Mouse (Mus musculus) heart, postnatal 10 days (tissue): Measurements from ENCODE around the gene Gm37240. TPM values are rescaled to one million over a fixed set of nuclear protein-coding genes. Genes with fewer than 3 reads are reported as not detected.
"Not testable (repeated sequence)": the region's sequence is repeated elsewhere in the genome, so short reads cannot be mapped to it uniquely, and the experiment has no call there.

Experiments used
- DNase-seq, 2 experiments: peaks; one replicate each; pipeline ENCODE4 v3.0.0; 2021
- intact Hi-C: fragments of 180-260 bp; cut with DNase I; formaldehyde crosslinking; loops from one replicate; pipeline ENCODE4 v1.15.1; 2025
- total RNA-seq, 2 experiments: library from RNA; stranded (reverse); gene quantifications; 2 replicates each; pipeline ENCODE4 v1.2.3; 2021

The Gm37240 gene
- total RNA-seq, 2 experiments from 2014 or later, result 21.2 to 37.3 TPM

DNA sequence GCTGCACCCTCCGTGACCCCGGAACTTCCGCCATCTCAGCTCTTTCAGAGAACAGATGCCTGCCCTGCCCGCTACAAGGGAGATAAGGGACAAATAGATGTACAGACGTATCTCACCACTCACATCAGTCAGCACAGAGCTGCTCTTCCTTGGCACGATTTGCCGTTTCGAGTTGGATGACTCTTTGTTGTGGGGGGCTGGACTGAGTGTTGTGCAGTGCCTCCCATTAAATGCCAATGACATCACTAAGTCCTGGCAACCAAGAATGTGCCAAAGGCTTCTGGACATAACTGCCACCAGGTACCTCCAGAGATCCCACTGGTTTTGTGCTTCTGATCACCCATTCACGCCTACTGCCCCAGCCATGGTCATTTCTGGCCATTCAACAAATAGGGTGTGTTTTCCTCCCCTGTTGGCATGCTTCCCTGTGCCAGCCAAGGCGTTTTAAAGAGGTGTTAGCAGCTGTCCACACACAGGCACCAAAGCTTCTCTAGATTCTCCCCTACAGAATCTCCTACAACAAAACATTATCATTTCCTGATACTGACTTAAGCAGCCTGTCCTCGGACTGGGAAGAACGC is 1233.0 kb downstream of the Gm37240 start:
- intact Hi-C loops, result no loop called here
- peak in 1 of 2 experiments; percentile 37 for DNase-seq

DNA sequence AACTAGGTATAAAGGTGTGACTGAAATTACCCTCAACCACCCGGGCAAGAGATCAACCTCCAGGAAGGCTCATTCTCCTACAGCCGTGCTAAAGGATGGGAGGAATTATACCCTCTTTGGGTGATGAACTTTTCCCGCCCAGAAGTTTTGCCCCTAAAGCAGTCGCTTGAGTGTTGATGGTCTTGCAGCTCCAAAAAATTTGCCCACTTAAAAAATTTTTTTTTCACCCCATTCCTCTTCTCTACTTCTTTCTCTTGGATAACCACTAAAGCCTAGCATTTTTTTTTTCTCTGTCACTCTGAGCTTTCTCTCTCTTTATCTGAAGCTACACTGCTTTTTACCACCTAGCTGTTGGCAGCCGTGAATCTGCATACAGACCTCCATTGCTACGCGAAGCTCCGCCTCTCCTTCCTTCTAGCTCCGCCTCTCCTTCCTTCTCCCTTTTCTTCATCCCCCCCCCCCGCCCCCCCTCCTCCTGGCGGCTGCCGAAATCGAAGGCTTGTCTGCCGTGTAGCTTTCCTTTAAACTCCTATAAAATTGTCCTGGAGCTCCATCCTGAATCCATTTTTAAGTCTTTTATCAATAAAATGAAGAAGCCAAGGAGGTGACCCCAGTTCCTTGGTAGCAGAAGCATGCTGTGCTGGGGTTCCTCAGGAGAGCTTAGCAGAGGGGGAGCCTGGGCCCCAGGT is 1233.6 kb downstream of the Gm37240 start:
- intact Hi-C loops, result no loop called here
- no peak for DNase-seq

DNA sequence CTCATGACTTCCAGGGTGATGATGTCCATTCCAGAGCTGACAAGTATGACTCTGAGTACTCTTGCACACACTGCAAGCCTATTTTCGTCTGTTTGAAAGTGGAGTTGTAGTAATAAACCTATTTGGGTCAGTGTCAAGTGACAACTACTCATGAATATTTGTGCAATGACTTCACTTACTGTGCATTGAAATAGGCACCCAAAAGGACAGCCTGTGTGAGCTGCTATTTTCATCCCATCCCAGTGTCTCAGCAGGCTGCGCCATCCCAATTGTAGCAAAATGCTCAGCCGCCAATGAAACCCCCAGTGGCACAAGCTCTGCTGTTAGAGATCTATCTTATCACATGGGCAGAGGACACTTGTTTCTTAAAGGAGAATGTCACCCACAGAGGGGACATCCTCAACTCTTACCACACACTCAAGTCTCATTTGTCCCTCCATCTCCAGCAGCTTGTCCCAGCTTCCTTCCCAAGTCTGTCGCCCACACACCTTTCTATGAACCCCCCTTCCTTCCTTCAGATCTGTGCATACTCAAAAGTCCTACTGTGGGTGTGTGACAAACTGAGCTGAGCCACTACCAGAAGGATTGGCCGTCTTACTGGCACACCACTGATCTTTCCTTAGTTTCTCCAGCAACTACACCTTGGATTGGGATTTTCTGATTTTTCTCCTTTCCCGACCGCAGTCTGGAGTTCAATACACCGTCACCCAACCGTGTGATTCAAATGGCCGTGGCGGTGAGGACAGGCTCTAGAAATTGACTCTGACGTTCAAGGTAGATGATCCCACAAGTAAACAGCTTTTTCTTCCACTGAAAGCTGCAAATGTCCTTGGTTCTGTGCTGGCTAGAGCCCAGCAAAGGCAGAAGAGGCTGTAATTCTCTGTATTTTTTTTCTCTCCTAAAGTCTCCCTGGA is 1234.4 kb downstream of the Gm37240 start:
- intact Hi-C loops, result no loop called here
- DNase-seq, result peak; percentile 30 to 46

DNA sequence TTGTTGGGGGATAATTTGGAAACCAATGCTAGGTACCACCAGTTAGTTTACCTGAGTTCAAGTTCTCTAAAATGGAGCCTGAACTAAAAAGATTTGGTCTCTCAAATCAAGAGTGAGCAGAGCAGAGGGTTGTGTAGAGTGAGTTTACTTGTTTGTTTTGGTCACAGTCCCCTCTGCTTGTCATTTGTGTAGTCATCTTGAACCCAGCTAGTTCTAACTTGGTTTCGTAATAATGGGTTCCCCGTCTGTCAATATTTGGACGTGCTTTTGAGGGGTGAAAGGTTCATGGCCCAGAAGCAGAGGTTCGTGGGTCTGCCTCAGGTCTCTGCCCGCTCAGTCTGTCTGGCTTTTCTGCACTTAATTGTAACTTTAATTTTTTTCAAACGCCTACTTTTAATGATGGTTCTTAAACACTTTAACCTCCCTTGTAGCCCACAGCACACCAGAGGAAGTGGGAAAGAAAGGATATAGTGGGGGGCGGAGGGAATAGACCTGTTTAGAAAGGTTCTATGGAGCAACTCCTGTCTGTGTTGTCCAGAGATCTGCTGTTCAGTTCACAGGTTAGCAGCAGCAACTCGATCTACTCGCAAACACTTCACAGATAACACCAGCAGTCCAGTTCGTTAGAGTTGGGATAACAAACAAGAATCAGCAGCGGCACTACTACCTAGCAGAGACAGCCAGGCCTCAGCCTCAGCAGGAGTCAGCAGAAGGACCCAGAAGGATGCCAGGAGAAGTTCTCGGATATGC is 1237.6 kb downstream of the Gm37240 start:
- DNase-seq, result no peak
- intact Hi-C loops, result no loop called here

GRCm38 (mm10) chr3:84648069-84648468 is 1239.2 kb downstream of the Gm37240 start:
- DNase-seq, intact Hi-C loops: not testable (repeated sequence)

- peak in 1 of 2 experiments; percentile 33 for DNase-seq
- intact Hi-C loops, result no loop called here
These were observed 1239.7 kb downstream of the Gm37240 start for GRCm38 (mm10) chr3:84647616-84648015.

- intact Hi-C loops, result no loop called here
- no peak for DNase-seq
These were observed 1240.9 kb downstream of the Gm37240 start for GRCm38 (mm10) chr3:84646331-84646845.

DNA sequence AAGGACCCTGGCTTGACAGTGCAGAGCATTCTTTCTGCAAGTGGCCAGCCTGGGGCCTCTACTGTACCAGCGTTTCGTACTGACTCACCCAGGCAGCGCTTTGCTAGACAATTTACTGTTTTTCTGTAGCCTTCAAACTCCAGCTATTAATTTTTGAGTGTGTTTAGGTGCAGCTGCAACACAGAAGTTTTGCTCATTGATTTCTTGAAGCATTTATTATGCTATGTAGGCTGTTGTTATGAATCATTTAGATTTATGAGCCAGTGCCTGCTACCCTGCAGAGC is 1241.4 kb downstream of the Gm37240 start:
- intact Hi-C loops, result no loop called here
- DNase-seq, result no peak

GRCm38 (mm10) chr3:84645156-84646006 is 1241.9 kb downstream of the Gm37240 start:
- intact Hi-C loops, result no loop called here
- no peak for DNase-seq

DNA sequence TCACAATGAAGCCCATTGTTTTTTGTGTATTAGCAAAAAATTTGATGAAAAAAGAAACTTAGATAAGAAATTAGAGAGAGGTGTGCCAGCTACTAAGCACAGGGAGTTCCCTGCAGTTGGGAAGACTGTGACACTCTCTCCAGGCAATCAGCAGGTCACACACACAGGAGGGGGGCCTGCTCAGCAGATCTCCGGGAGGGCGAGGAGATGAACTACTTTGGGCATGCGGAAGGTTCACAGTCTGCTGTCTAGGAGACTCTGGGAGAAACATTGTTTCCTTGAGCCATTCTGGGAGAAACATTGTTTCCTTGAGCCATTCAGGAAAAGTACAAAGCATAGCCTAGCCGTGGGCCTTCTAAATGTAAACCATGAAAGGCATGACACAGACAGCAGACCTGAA is 1244.4 kb downstream of the Gm37240 start:
- no peak for DNase-seq
- intact Hi-C loops, result no loop called here

DNA sequence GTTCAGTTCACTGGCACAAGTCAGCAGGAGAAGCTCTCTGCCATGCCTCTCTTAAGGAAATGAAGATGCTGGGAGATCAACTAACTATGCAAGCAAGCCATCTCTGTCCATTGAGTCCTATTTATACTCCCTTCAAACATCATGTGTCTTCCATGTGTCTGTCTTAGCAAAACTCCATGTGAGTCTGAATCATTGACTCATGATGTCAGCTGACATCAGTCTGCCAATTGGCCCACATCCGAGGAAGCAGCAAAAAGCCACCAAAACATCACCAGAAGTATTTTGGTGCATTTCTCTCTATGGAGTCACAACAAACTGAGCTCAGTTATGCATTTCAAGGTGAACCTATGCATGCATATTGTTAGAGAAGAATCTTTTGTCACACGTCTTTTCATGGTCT is 1245.9 kb downstream of the Gm37240 start:
- intact Hi-C loops, result no loop called here
- no peak for DNase-seq

- no peak for DNase-seq
- intact Hi-C loops, result no loop called here
These were observed 1246.8 kb downstream of the Gm37240 start for GRCm38 (mm10) chr3:84640536-84640935.

DNA sequence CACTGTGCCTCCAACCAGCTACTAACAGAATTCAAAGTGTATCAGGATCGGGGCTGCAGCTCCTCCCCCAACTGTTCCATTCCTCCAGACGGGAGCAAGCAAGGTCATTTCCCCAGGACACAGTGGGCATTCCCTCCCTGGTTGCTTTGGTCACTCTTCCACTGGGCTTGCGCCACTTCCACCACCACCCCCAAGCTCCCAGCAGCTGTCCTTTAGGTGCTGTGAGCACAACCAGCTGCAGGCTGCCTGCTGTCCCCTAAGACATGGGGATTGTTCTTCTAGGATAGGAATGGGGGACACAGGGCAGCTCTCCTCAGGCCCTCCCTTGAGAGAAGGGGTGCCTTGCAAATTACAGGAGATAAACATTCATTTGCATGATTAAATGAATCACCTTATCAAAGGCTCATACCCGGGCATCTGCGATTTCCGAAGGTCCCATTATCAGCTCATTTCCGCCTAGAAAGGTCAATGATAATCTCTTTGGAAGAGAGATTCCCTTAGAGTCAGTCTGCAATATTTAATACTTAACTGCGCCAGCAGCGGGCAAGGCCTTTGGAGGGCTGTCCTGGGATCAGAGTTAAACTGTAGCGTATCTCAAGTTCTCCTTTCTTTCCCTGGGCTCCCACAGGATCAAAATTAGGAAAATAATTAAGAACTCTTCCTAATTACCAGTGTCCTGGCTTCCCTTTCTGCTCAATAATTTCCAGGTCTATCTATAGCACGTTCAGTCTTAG is 1247.4 kb downstream of the Gm37240 start:
- intact Hi-C loops, result no loop called here
- no peak for DNase-seq

GRCm38 (mm10) chr3:84638858-84639257 is 1248.5 kb downstream of the Gm37240 start:
- intact Hi-C loops, result no loop called here
- no peak for DNase-seq

DNA sequence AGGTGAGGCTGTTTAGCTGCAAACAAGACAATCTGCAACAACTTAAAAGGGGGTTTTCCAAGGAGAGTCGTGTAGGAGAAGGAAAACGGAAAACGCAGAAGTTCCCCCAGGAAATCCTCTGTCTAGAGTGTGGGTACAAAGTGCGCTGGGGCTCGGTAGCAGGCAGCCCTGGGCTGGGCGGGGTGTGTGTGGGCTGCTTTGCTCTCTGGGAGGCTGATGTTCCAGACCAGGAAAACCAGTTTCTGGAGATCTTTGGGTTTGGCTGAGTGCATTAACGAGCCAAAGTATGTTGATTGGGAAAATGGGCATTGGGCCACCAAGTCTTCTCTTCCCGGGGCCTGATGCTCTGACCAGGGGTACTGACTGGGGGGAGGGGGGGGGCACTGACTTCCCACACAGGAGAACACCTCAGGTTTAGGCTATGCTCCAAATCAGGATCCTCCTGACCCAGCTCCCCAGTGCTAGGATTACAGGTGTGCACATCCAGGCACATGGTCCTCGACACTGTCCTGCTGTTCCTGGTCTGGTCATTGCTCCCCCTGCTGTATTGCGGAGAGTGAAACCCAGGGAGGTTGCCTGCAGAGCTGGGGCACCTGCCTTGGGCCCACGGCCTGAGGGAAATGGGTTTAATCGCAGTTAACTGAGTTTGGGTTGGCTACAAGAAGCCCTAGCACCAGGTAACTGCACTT is 1249.3 kb downstream of the Gm37240 start:
- DNase-seq, result no peak
- intact Hi-C loops, result no loop called here

- intact Hi-C loops, result no loop called here
- no peak for DNase-seq
These were observed 1250.2 kb downstream of the Gm37240 start for GRCm38 (mm10) chr3:84637095-84637494.

- DNase-seq, result no peak
- intact Hi-C loops, result no loop called here
These were observed 1255.7 kb downstream of the Gm37240 start for GRCm38 (mm10) chr3:84631586-84631985.

DNA sequence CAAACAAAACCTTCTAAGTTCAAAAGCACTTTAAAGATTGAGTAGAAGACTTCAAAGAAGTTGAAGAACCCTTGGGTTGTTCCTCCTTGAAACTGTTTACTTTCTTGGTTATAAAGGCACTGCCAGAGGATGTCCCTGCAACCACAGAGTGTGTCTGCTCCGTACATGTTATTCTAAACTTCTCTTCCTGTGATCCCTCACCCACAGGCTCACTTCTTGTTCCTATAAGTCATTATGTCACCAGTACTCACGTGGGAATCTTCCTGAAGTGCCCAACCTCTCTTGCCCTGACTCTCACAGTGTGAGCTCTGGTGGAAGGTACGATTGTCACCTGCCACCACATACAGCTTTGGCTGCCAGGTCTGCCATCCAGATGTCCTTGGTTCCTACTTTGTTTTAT is 1265.3 kb downstream of the Gm37240 start:
- no peak for DNase-seq
- intact Hi-C loops, result no loop called here

GRCm38 (mm10) chr3:84619725-84620124 is 1267.6 kb downstream of the Gm37240 start:
- intact Hi-C loops, result loop anchor here (5.0 kb wide), 2 partner anchors 268 to 288 kb away; no protein-coding TSS in a partner anchor
- DNase-seq, result no peak
